ENCODE assay signal across 8 mouse cellular contexts in genomic region chr17:45619386-45620256, GRCm38 (mm10). TPM values are rescaled to one million over a fixed set of nuclear protein-coding genes. Genes with fewer than 3 reads are reported as not detected.
DNase-seq lines count a peak whose midpoint lies in the region; ATAC-seq and TF ChIP-seq lines count a peak whose summit lies in the region.

No protein-coding gene starts in this region.

- no peak for TF ChIP-seq CTCF in lung, embryonic 14.5 days (IDR thresholded peaks at IDR 0.05; ENCODE audit: low read depth)

- H3K36me3 ChIP-seq in forebrain, embryonic 14.5 days (ENCODE audit: control insufficient read depth, insufficient read depth, low read length), result no peaks in the 10 kb centered on the region
- no peaks in the 10 kb centered on the region for H3K36me3 ChIP-seq in intestine, embryonic 15.5 days
- H3K36me3 ChIP-seq in lung, embryonic 14.5 days (ENCODE audit: insufficient read depth), result no peaks in the 10 kb centered on the region
- H3K36me3 ChIP-seq in stomach, embryonic 15.5 days, result no peaks in the 10 kb centered on the region

- peak overlapping the region; percentile 21; the same call in 1 of the 2 replicates for H3K9ac ChIP-seq in forebrain, embryonic 14.5 days (ENCODE audit: low read length)
- peak overlapping the region; percentile 31 for H3K9ac ChIP-seq in intestine, embryonic 15.5 days
- H3K9ac ChIP-seq in lung, embryonic 14.5 days, result peak overlapping the region; percentile 1
- H3K9ac ChIP-seq in stomach, embryonic 15.5 days, result no peak overlapping the region

- WGBS in forebrain, embryonic 14.5 days, result 38% methylated on average over 20 of the region's 20 CpGs
- 18% methylated on average over 20 of the region's 20 CpGs for WGBS in intestine, embryonic 15.5 days
- 14% methylated on average over 20 of the region's 20 CpGs for WGBS in lung, embryonic 14.5 days
- WGBS in stomach, embryonic 15.5 days, result 17% methylated on average over 20 of the region's 20 CpGs

- H3K4me1 ChIP-seq in forebrain, embryonic 14.5 days (ENCODE audit: control insufficient read depth, insufficient read depth, low read length), result no peaks in the 10 kb centered on the region
- peaks cover 13% of the 10 kb centered on the region; the same call in 1 of the 2 replicates for H3K4me1 ChIP-seq in intestine, embryonic 15.5 days (replicated peaks)
- peaks cover 5% of the 10 kb centered on the region; the same call in 1 of the 2 replicates for H3K4me1 ChIP-seq in lung, embryonic 14.5 days (ENCODE audit: insufficient read depth)
- peaks cover 12% of the 10 kb centered on the region for H3K4me1 ChIP-seq in stomach, embryonic 15.5 days

- peak; percentile 42 for DNase-seq in kidney, adult 18-20 months
- no peak for DNase-seq in kidney, adult 8-10 months
- DNase-seq in forebrain, embryonic 14.5 days (ENCODE audit: low spot score), result no peak
- peak; percentile 58 for DNase-seq in lung, embryonic 14.5 days
- no peak for DNase-seq in yolk sac, embryonic 10.5 days (ENCODE audit: low spot score)
- no peak for DNase-seq in adipocyte (ENCODE audit: low spot score)

- H3K9me3 ChIP-seq in forebrain, embryonic 14.5 days (replicated peaks; ENCODE audit: control insufficient read depth, low read length), result no peaks in the 10 kb centered on the region
- no peaks in the 10 kb centered on the region for H3K9me3 ChIP-seq in intestine, embryonic 15.5 days
- H3K9me3 ChIP-seq in lung, embryonic 14.5 days (ENCODE audit: low read depth, low read length), result no peaks in the 10 kb centered on the region
- H3K9me3 ChIP-seq in stomach, embryonic 15.5 days, result no peaks in the 10 kb centered on the region

- no peaks in the 10 kb centered on the region for H3K27me3 ChIP-seq in forebrain, embryonic 14.5 days (replicated peaks; ENCODE audit: control insufficient read depth, insufficient read depth, low read length)
- no peaks in the 10 kb centered on the region for H3K27me3 ChIP-seq in intestine, embryonic 15.5 days (replicated peaks)
- no peaks in the 10 kb centered on the region for H3K27me3 ChIP-seq in lung, embryonic 14.5 days (ENCODE audit: insufficient read depth, low read length)
- no peaks in the 10 kb centered on the region for H3K27me3 ChIP-seq in stomach, embryonic 15.5 days (replicated peaks)

- H3K4me3 ChIP-seq in forebrain, embryonic 14.5 days (ENCODE audit: low read depth, low read length), result no peak overlapping the region
- H3K4me3 ChIP-seq in intestine, embryonic 15.5 days (replicated peaks), result peak overlapping the region; percentile 24
- H3K4me3 ChIP-seq in lung, embryonic 14.5 days (ENCODE audit: low read depth, low read length), result peak overlapping the region; percentile 14; the same call in 1 of the 2 replicates
- H3K4me3 ChIP-seq in stomach, embryonic 15.5 days (replicated peaks), result peak overlapping the region; percentile 24

- H3K4me2 ChIP-seq in forebrain, embryonic 14.5 days (ENCODE audit: low read length), result 0 out of 2 replicates have a peak overlapping the region, but pooled peaks have one; percentile 7
- H3K4me2 ChIP-seq in intestine, embryonic 15.5 days (replicated peaks), result peak overlapping the region; percentile 57
- peak overlapping the region; percentile 49 for H3K4me2 ChIP-seq in lung, embryonic 14.5 days
- peak overlapping the region; percentile 46 for H3K4me2 ChIP-seq in stomach, embryonic 15.5 days

- H3K27ac ChIP-seq in forebrain, embryonic 14.5 days (ENCODE audit: low read depth, low read length), result peak overlapping the region; percentile 39; the same call in 1 of the 2 replicates
- peak overlapping the region; percentile 87 for H3K27ac ChIP-seq in intestine, embryonic 15.5 days
- H3K27ac ChIP-seq in lung, embryonic 14.5 days (ENCODE audit: low read depth), result peak overlapping the region; percentile 87
- peak overlapping the region; percentile 71 for H3K27ac ChIP-seq in stomach, embryonic 15.5 days

- ATAC-seq in forebrain, embryonic 14.5 days, result no peak
- ATAC-seq in intestine, embryonic 15.5 days, result peak; percentile 71
- ATAC-seq in lung, embryonic 14.5 days (ENCODE audit: insufficient read depth), result peak; percentile 21; the same call in 1 of the 2 replicates
- peak; percentile 36; the same call in 1 of the 2 replicates for ATAC-seq in stomach, embryonic 15.5 days (ENCODE audit: insufficient read depth, low FRiP score, low read depth)

RNA-seq across cellular contexts. Expression of gene Mymx, which starts 17.7 kb away (rescaled TPM):
- polyA plus RNA-seq in forebrain, embryonic 14.5 days (2014; fragmentation: Nextera tagmentation; extraction: Ambion mirVana), result not detected in 2 replicates
- 0.43 and 0.54 TPM in 2 replicates for polyA plus RNA-seq in intestine, embryonic 15.5 days (2015; fragmentation: Nextera tagmentation; extraction: Ambion mirVana)
- polyA plus RNA-seq in lung, embryonic 14.5 days (2014; fragmentation: Nextera tagmentation; extraction: Ambion mirVana), result not detected in 2 replicates
- 0.40 and 1.3 TPM in 2 replicates for polyA plus RNA-seq in stomach, embryonic 15.5 days (2015; fragmentation: Nextera tagmentation; extraction: Ambion mirVana)

RNA-seq across cellular contexts. Expression of gene Slc29a1, which starts 20.2 kb away (rescaled TPM):
- polyA plus RNA-seq in forebrain, embryonic 14.5 days (2014; fragmentation: Nextera tagmentation; extraction: Ambion mirVana), result 53.0 and 60.9 TPM in 2 replicates
- 80.0 and 85.4 TPM in 2 replicates for polyA plus RNA-seq in intestine, embryonic 15.5 days (2015; fragmentation: Nextera tagmentation; extraction: Ambion mirVana)
- polyA plus RNA-seq in lung, embryonic 14.5 days (2014; fragmentation: Nextera tagmentation; extraction: Ambion mirVana), result 75.4 and 82.2 TPM in 2 replicates
- polyA plus RNA-seq in stomach, embryonic 15.5 days (2015; fragmentation: Nextera tagmentation; extraction: Ambion mirVana), result 83.4 and 88.9 TPM in 2 replicates

RNA-seq across cellular contexts. Expression of gene Capn11, which starts 39.5 kb away (rescaled TPM):
- polyA plus RNA-seq in forebrain, embryonic 14.5 days (2014; fragmentation: Nextera tagmentation; extraction: Ambion mirVana), result 0.61 TPM in 1 of 2 replicates, not detected in the other
- polyA plus RNA-seq in intestine, embryonic 15.5 days (2015; fragmentation: Nextera tagmentation; extraction: Ambion mirVana), result 0.34 and 0.40 TPM in 2 replicates
- 0.07 TPM in 1 of 2 replicates, not detected in the other for polyA plus RNA-seq in lung, embryonic 14.5 days (2014; fragmentation: Nextera tagmentation; extraction: Ambion mirVana)
- 0.26 and 0.41 TPM in 2 replicates for polyA plus RNA-seq in stomach, embryonic 15.5 days (2015; fragmentation: Nextera tagmentation; extraction: Ambion mirVana)

RNA-seq across cellular contexts. Expression of gene Hsp90ab1, which starts 46.5 kb away (rescaled TPM):
- 1,462 and 1,472 TPM in 2 replicates for polyA plus RNA-seq in forebrain, embryonic 14.5 days (2014; fragmentation: Nextera tagmentation; extraction: Ambion mirVana)
- 1,578 and 1,609 TPM in 2 replicates for polyA plus RNA-seq in intestine, embryonic 15.5 days (2015; fragmentation: Nextera tagmentation; extraction: Ambion mirVana)
- 1,512 and 1,564 TPM in 2 replicates for polyA plus RNA-seq in lung, embryonic 14.5 days (2014; fragmentation: Nextera tagmentation; extraction: Ambion mirVana)
- polyA plus RNA-seq in stomach, embryonic 15.5 days (2015; fragmentation: Nextera tagmentation; extraction: Ambion mirVana), result 1,532 and 1,551 TPM in 2 replicates

RNA-seq across cellular contexts. Expression of gene Slc35b2, which starts 55.9 kb away (rescaled TPM):
- 99.4 and 102 TPM in 2 replicates for polyA plus RNA-seq in forebrain, embryonic 14.5 days (2014; fragmentation: Nextera tagmentation; extraction: Ambion mirVana)
- polyA plus RNA-seq in intestine, embryonic 15.5 days (2015; fragmentation: Nextera tagmentation; extraction: Ambion mirVana), result 124 and 128 TPM in 2 replicates
- polyA plus RNA-seq in lung, embryonic 14.5 days (2014; fragmentation: Nextera tagmentation; extraction: Ambion mirVana), result 130 and 137 TPM in 2 replicates
- polyA plus RNA-seq in stomach, embryonic 15.5 days (2015; fragmentation: Nextera tagmentation; extraction: Ambion mirVana), result 115 and 131 TPM in 2 replicates

Comparison
In these comparisons a context has a peak if more than half of its experiments do, and no peak if none do; other contexts are left out.
1. DNase-seq: peak in kidney, adult 18-20 months (single experiment) and lung, embryonic 14.5 days (single experiment); none in kidney, adult 8-10 months (0 of 2), forebrain, embryonic 14.5 days (single experiment), yolk sac, embryonic 10.5 days (single experiment) and adipocyte (single experiment).
2. H3K4me2 ChIP-seq: peak in every context shown above with its lines; median percentile 57 in intestine, embryonic 15.5 days; 49 in lung, embryonic 14.5 days; 46 in stomach, embryonic 15.5 days; 7 in forebrain, embryonic 14.5 days.
3. Peak in every context shown above with its lines, with median percentiles within 50 percentile points of each other: H3K27ac ChIP-seq.